Mouse (Mus musculus): ENCODE data around the gene Upk3bl. TPM values are rescaled to one million over a fixed set of nuclear protein-coding genes. Genes with fewer than 3 reads are reported as not detected.

Upk3bl gene
- total and polyA plus RNA-seq, 3 experiments, result not detected

DNA sequence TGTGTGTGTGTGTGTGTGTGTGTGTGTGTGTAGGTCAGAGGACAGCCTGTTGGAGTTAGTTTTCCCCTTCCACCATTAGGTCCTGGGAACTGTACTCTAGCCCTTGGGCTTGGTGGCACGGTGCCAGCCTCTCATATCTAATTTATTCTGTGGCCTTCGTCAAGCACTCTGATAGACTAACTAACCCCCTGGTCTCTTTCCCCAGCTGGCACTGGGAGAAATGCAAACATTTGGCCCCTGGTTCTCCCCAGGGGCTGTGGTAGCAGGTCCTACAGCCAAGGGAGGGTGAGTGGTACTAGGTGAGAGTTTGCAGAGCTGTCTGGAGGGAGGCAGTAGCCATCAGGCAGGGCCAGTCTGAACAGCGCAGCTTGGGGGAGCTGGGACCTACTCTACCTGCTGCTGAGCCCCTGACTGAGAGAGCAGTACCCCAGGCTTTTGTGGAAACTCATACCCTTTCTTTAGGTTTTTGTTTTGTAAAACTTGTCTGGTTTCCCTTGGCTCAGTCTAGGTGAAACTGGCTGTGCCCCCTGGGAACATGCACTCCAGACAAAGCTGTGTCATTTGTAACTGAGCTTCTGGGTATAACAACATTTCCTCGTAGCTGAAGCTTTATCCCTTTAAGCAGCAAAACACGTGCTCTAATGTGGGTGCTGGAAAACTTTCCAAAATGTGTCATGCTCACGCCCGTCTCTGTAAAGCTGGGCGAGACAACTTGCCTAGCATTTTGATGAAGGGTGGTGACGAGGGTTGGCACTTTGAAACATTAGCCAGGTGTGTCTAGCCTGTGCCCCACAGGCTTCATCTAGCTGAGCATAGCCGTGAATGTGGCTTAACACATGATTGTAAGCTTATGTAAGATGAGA is 38.0 kb upstream of the Upk3bl start:
- dilution Hi-C loops (cut with MboI; ENCODE audit: extremely low pct_ligation_motif_present, extremely low pct_unique_long_range_greater_than_20kb, low sequenced_read_pairs) (no loop called here), in situ Hi-C loops (cut with MboI; ENCODE audit: low pct_ligation_motif_present, low pct_unique_long_range_greater_than_20kb, low sequenced_read_pairs) (no loop called here)
- H3K79me2 ChIP-seq (replicated peaks; ENCODE audit: control insufficient read depth, extremely low read depth, insufficient read depth, poor library complexity, severe bottlenecking), result no peaks in the 10 kb centered on the region; the same call in 1 of the 2 replicates
- H3K27ac ChIP-seq (ENCODE audit: insufficient read depth, low read depth), result no peak overlapping the region
- no peaks in the 10 kb centered on the region for H3K9me3 ChIP-seq (replicated peaks; ENCODE audit: low read length)
- DNase-seq (ENCODE audit: extremely low read depth), result no peak
- H3K9ac ChIP-seq (ENCODE audit: insufficient read depth, low read depth), result no peak overlapping the region
- no peak overlapping the region for H3K4me2 ChIP-seq (ENCODE audit: insufficient read depth, low read depth, poor library complexity, severe bottlenecking)
- peaks cover 43 to 88% of the 10 kb centered on the region in 2 experiments for H3K36me3 ChIP-seq (replicated peaks in 1 of 2; ENCODE audit: control insufficient read depth in 1 of 2, insufficient read depth in 1 of 2, low read length in 1 of 2)
- H3K27me3 ChIP-seq (replicated peaks), result no peaks in the 10 kb centered on the region
- no peak overlapping the region for H3K4me3 ChIP-seq (replicated peaks in 1 of 3; ENCODE audit: low read depth in 2 of 3, low read length in 2 of 3, poor library complexity in 1 of 3)
- no peak for TF ChIP-seq KAT2A (IDR thresholded peaks at IDR 0.05; ENCODE audit: insufficient replicate concordance, low read length)
- TF ChIP-seq USF1 (IDR thresholded peaks at IDR 0.05; ENCODE audit: low read depth, low read length), result no peak
- TF ChIP-seq BHLHE40 (IDR thresholded peaks at IDR 0.05; ENCODE audit: low read depth, low read length), result peak; percentile 24; the same call in 1 of the 2 replicates
- no peak for TF ChIP-seq NELFE (IDR thresholded peaks at IDR 0.05; ENCODE audit: low read depth, low read length)
- TF ChIP-seq USF2 (conservative IDR thresholded peaks at IDR 0.05; ENCODE audit: low read depth, low read length), result no peak
- TF ChIP-seq HCFC1 (IDR thresholded peaks at IDR 0.05; ENCODE audit: low read depth, low read length), result no peak
- no peak for TF ChIP-seq UBTF (IDR thresholded peaks at IDR 0.05; ENCODE audit: low read depth, low read length)
- TF ChIP-seq MAFK (IDR thresholded peaks at IDR 0.05; ENCODE audit: insufficient replicate concordance, low read length), result no peak
- no peak for TF ChIP-seq TCF12 (IDR thresholded peaks at IDR 0.05; ENCODE audit: low read depth, low read length)
- TF ChIP-seq CTCF (conservative IDR thresholded peaks at IDR 0.05 in 1 of 2, IDR thresholded peaks at IDR 0.05 in 1 of 2; ENCODE audit: low read depth in 2 of 2, low read length in 2 of 2), result no peak
- no peak for TF ChIP-seq RCOR1 (conservative IDR thresholded peaks at IDR 0.05; ENCODE audit: low read depth, low read length)
- TF ChIP-seq JUND (conservative IDR thresholded peaks at IDR 0.05; ENCODE audit: low read depth, low read length), result no peak
- TF ChIP-seq CHD2 (IDR thresholded peaks at IDR 0.05; ENCODE audit: low read length), result no peak
- TF ChIP-seq E2F4 (IDR thresholded peaks at IDR 0.05; ENCODE audit: insufficient replicate concordance, low read depth, low read length), result no peak
- TF ChIP-seq MAX (IDR thresholded peaks at IDR 0.05; ENCODE audit: low read length), result peak; percentile 57; the same call in 1 of the 2 replicates
- TF ChIP-seq SIN3A (IDR thresholded peaks at IDR 0.05; ENCODE audit: low read length), result 0 out of 2 replicates have a peak, but pooled peaks have one; percentile 39
- no peak for TF ChIP-seq ZC3H11A (IDR thresholded peaks at IDR 0.05; ENCODE audit: low read depth, low read length)
- no peak for TF ChIP-seq IRF4 (IDR thresholded peaks at IDR 0.05; ENCODE audit: low read depth, low read length)
- TF ChIP-seq POLR2AphosphoS2 (IDR thresholded peaks at IDR 0.05; ENCODE audit: low read depth, low read length), result no peak
- no peak for TF ChIP-seq GABPA (IDR thresholded peaks at IDR 0.05; ENCODE audit: insufficient replicate concordance, low read depth, low read length)
- no peak for TF ChIP-seq ZNF384 (IDR thresholded peaks at IDR 0.05; ENCODE audit: low read depth, low read length)
- no peak for TF ChIP-seq NRF1 (IDR thresholded peaks at IDR 0.05; ENCODE audit: low read depth, low read length)
- TF ChIP-seq CHD1 (IDR thresholded peaks at IDR 0.05; ENCODE audit: low read depth, low read length), result no peak
- TF ChIP-seq MAZ (IDR thresholded peaks at IDR 0.05; ENCODE audit: low read depth, low read length), result no peak
- 0 out of 2 replicates have a peak, but pooled peaks have one; percentile 42 for TF ChIP-seq MXI1 (IDR thresholded peaks at IDR 0.05; ENCODE audit: low read depth, low read length)
- no peak for TF ChIP-seq POLR2A (IDR thresholded peaks at IDR 0.05; ENCODE audit: low read depth, low read length)
- no peak for TF ChIP-seq SMC3 (IDR thresholded peaks at IDR 0.05; ENCODE audit: low read depth, low read length)
- peaks cover 23 to 79% of the 10 kb centered on the region in 2 experiments for H3K4me1 ChIP-seq (ENCODE audit: control insufficient read depth in 1 of 2, insufficient read depth in 2 of 2)

All from CH12.LX (cell line).